Mouse (Mus musculus): ENCODE measurements at regions not wholly inside any gene's neighbourhood (a gene's known extent, or its start where the extent isn't known, plus 50 kb on each side); places are given as distances from the start of the nearest gene placed in this dataset.
A peak's percentile ranks its signal among the peaks of the same experiment; 100 is the strongest.

GRCm38 (mm10) chr10:46016295-46016694, 438.7 kb downstream of the Hace1 start:
- Histone ChIP-seq H3K4me1 (no peaks in the 10 kb centered on the region), H3K4me3 (no peak overlapping the region), H3K9me3 (no peaks in the 10 kb centered on the region), H3K27ac (no peak overlapping the region), H3K36me3 (replicated peaks) (no peaks in the 10 kb centered on the region), H3K27me3 (ENCODE audit: poor library complexity, severe bottlenecking) (no peaks in the 10 kb centered on the region)
- 81% methylated on average over 5 of the region's 5 CpGs for WGBS
- DNase-seq (ENCODE audit: extremely low spot score, low spot score) = no peak

GRCm38 (mm10) chr10:46045474-46046093, 468.0 kb downstream of the Hace1 start:
- WGBS = 50% methylated on average over 6 of the region's 6 CpGs
- Histone ChIP-seq H3K36me3 (replicated peaks) (no peaks in the 10 kb centered on the region), H3K9me3 (no peaks in the 10 kb centered on the region), H3K4me3 (no peak overlapping the region), H3K27me3 (ENCODE audit: poor library complexity, severe bottlenecking) (no peaks in the 10 kb centered on the region), H3K27ac (no peak overlapping the region; the same call in 1 of the 2 replicates), H3K4me1 (peaks cover 21% of the 10 kb centered on the region)
- DNase-seq (ENCODE audit: extremely low spot score, low spot score) = no peak

GRCm38 (mm10) chr10:46046094-46046749, 468.6 kb downstream of the Hace1 start:
- Histone ChIP-seq H3K4me3 (no peak overlapping the region), H3K36me3 (replicated peaks) (no peaks in the 10 kb centered on the region), H3K4me1 (peaks cover 21% of the 10 kb centered on the region), H3K27me3 (ENCODE audit: poor library complexity, severe bottlenecking) (no peaks in the 10 kb centered on the region), H3K27ac (no peak overlapping the region; the same call in 1 of the 2 replicates), H3K9me3 (no peaks in the 10 kb centered on the region)
- no peak for DNase-seq (ENCODE audit: extremely low spot score, low spot score)

- Histone ChIP-seq H3K36me3 (replicated peaks) (no peaks in the 10 kb centered on the region), H3K9me3 (no peaks in the 10 kb centered on the region), H3K4me1 (peaks cover 21% of the 10 kb centered on the region), H3K4me3 (no peak overlapping the region), H3K27me3 (ENCODE audit: poor library complexity, severe bottlenecking) (no peaks in the 10 kb centered on the region), H3K27ac (no peak overlapping the region)
- DNase-seq (ENCODE audit: extremely low spot score, low spot score) = no peak
- WGBS = 84% methylated on average over 8 of the region's 8 CpGs
Observed at GRCm38 (mm10) chr10:46046890-46047414, 469.3 kb downstream of the Hace1 start.

GRCm38 (mm10) chr10:46047591-46047990, 470.0 kb downstream of the Hace1 start:
- Histone ChIP-seq H3K9me3 (no peaks in the 10 kb centered on the region), H3K4me3 (no peak overlapping the region), H3K4me1 (peaks cover 21% of the 10 kb centered on the region), H3K27me3 (ENCODE audit: poor library complexity, severe bottlenecking) (no peaks in the 10 kb centered on the region), H3K36me3 (replicated peaks) (no peaks in the 10 kb centered on the region), H3K27ac (no peak overlapping the region)
- WGBS = 83% methylated on average over 4 of the region's 4 CpGs
- DNase-seq (ENCODE audit: extremely low spot score, low spot score) = no peak

- Histone ChIP-seq H3K4me1 (no peaks in the 10 kb centered on the region), H3K27ac (no peak overlapping the region), H3K36me3 (replicated peaks) (no peaks in the 10 kb centered on the region), H3K9me3 (no peaks in the 10 kb centered on the region), H3K4me3 (no peak overlapping the region), H3K27me3 (ENCODE audit: poor library complexity, severe bottlenecking) (no peaks in the 10 kb centered on the region)
- peak; percentile 29 for DNase-seq (ENCODE audit: extremely low spot score, low spot score)
- WGBS = 45% methylated on average over 14 of the region's 14 CpGs
Observed at GRCm38 (mm10) chr10:46057362-46058198, 480.0 kb downstream of the Hace1 start.

- Histone ChIP-seq H3K4me1 (no peaks in the 10 kb centered on the region), H3K4me3 (no peak overlapping the region), H3K9me3 (no peaks in the 10 kb centered on the region), H3K36me3 (replicated peaks) (no peaks in the 10 kb centered on the region), H3K27me3 (ENCODE audit: poor library complexity, severe bottlenecking) (no peaks in the 10 kb centered on the region), H3K27ac (no peak overlapping the region)
- DNase-seq (ENCODE audit: extremely low spot score, low spot score) = no peak
- 84% methylated on average over 5 of the region's 5 CpGs for WGBS
Observed at GRCm38 (mm10) chr10:46058199-46058472, 480.5 kb downstream of the Hace1 start.

GRCm38 (mm10) chr10:46059285-46059684, 481.7 kb downstream of the Hace1 start:
- WGBS = 82% methylated on average over 3 of the region's 3 CpGs
- H3K36me3 ChIP-seq (replicated peaks) = no peaks in the 10 kb centered on the region
- H3K27me3 ChIP-seq (ENCODE audit: poor library complexity, severe bottlenecking) = no peaks in the 10 kb centered on the region
- no peaks in the 10 kb centered on the region for H3K9me3 ChIP-seq
- H3K4me3 ChIP-seq = no peak overlapping the region
- H3K4me1 ChIP-seq = no peaks in the 10 kb centered on the region
- DNase-seq (ENCODE audit: extremely low spot score, low spot score) = no peak
- no peak overlapping the region for H3K27ac ChIP-seq

- Histone ChIP-seq H3K27me3 (ENCODE audit: poor library complexity, severe bottlenecking) (no peaks in the 10 kb centered on the region), H3K4me1 (no peaks in the 10 kb centered on the region), H3K9me3 (no peaks in the 10 kb centered on the region), H3K4me3 (no peak overlapping the region), H3K36me3 (replicated peaks) (no peaks in the 10 kb centered on the region), H3K27ac (no peak overlapping the region)
- 90% methylated on average over 4 of the region's 4 CpGs for WGBS
- no peak for DNase-seq (ENCODE audit: extremely low spot score, low spot score)
Observed at GRCm38 (mm10) chr10:46063831-46064230, 486.2 kb downstream of the Hace1 start.

GRCm38 (mm10) chr10:46070766-46071165, 493.1 kb downstream of the Hace1 start:
- H3K4me3 ChIP-seq = no peak overlapping the region
- H3K27me3 ChIP-seq (ENCODE audit: poor library complexity, severe bottlenecking) = no peaks in the 10 kb centered on the region
- H3K9me3 ChIP-seq = no peaks in the 10 kb centered on the region
- H3K27ac ChIP-seq = no peak overlapping the region
- peaks cover 20% of the 10 kb centered on the region for H3K4me1 ChIP-seq
- no peaks in the 10 kb centered on the region for H3K36me3 ChIP-seq (replicated peaks)
- DNase-seq (ENCODE audit: extremely low spot score, low spot score) = no peak
- WGBS = 83% methylated on average over 3 of the region's 3 CpGs

- WGBS = 64% methylated on average over 8 of the region's 8 CpGs
- H3K4me3 ChIP-seq = no peak overlapping the region
- peaks cover 20% of the 10 kb centered on the region for H3K4me1 ChIP-seq
- H3K27ac ChIP-seq = no peak overlapping the region
- H3K27me3 ChIP-seq (ENCODE audit: poor library complexity, severe bottlenecking) = no peaks in the 10 kb centered on the region
- H3K9me3 ChIP-seq = no peaks in the 10 kb centered on the region
- H3K36me3 ChIP-seq (replicated peaks) = no peaks in the 10 kb centered on the region
- DNase-seq (ENCODE audit: extremely low spot score, low spot score) = no peak
Observed at GRCm38 (mm10) chr10:46071220-46071619, 493.6 kb downstream of the Hace1 start.

- no peaks in the 10 kb centered on the region for H3K36me3 ChIP-seq (replicated peaks)
- H3K4me3 ChIP-seq = no peak overlapping the region
- peaks cover 20% of the 10 kb centered on the region for H3K4me1 ChIP-seq
- peak overlapping the region; percentile 25; the same call in 1 of the 2 replicates for H3K27ac ChIP-seq
- no peak for DNase-seq (ENCODE audit: extremely low spot score, low spot score)
- no peaks in the 10 kb centered on the region for H3K9me3 ChIP-seq
- no peaks in the 10 kb centered on the region for H3K27me3 ChIP-seq (ENCODE audit: poor library complexity, severe bottlenecking)
- 85% methylated on average over 12 of the region's 12 CpGs for WGBS
Observed at GRCm38 (mm10) chr10:46071810-46072549, 494.4 kb downstream of the Hace1 start.
